Mouse (Mus musculus) hindbrain, embryonic 10.5 days (tissue): ENCODE results near the gene Dennd1b. TPM values are rescaled to one million over a fixed set of nuclear protein-coding genes. Genes with fewer than 3 reads are reported as not detected.

ENCODE experiments used
- DNase-seq: peaks from one replicate; pipeline ENCODE4 v3.0.0-alpha.2; 2017; ENCODE audit warnings: low spot score
- H3K27ac ChIP-seq: fragments of 300-500 bp; sonication (generic); 2 replicates; pipeline ENCODE4 v1.5.1; 2016; ENCODE audit warnings: mild to moderate bottlenecking, moderate library complexity
- H3K27me3 ChIP-seq: fragments of 300-500 bp; sonication (generic); 2 replicates; pipeline ENCODE4 v1.6.1; 2016; ENCODE audit warnings: mild to moderate bottlenecking; ENCODE audit not compliant: poor library complexity, insufficient read depth, severe bottlenecking
- H3K36me3 ChIP-seq: fragments of 300-500 bp; sonication (generic); 2 replicates; pipeline ENCODE4 v1.6.1; 2016; ENCODE audit warnings: mild to moderate bottlenecking, moderate library complexity
- H3K4me1 ChIP-seq: fragments of 300-500 bp; sonication (generic); replicated peaks from 2 replicates; pipeline ENCODE4 v1.6.1; 2016; ENCODE audit warnings: mild to moderate bottlenecking
- H3K4me3 ChIP-seq: fragments of 300-500 bp; sonication (generic); 2 replicates; pipeline ENCODE4 v1.5.1; 2016; ENCODE audit warnings: mild to moderate bottlenecking, moderate library complexity
- H3K9me3 ChIP-seq: fragments of 300-500 bp; sonication (generic); 2 replicates; pipeline ENCODE4 v1.6.1; 2016; ENCODE audit warnings: mild to moderate bottlenecking, moderate library complexity
- WGBS: fragments of 180-500 bp; shearing (Covaris S2); methylation state at CpG from one replicate; pipeline ENCODE4 v1.1.7; 2016; 5-methylcytosine and 5-hydroxymethylcytosine counted together
- polyA plus RNA-seq: library from polyadenylated mRNA; unstranded; fragments of >200 nt; fragmentation: Nextera tagmentation; extraction: Ambion mirVana; gene quantifications from 2 replicates; pipeline ENCODE4 v1.2.1, GENCODE M21; 2016

The Dennd1b gene
- polyA plus RNA-seq, 1 experiment from 2014 or later = 9.2 TPM

DNA sequence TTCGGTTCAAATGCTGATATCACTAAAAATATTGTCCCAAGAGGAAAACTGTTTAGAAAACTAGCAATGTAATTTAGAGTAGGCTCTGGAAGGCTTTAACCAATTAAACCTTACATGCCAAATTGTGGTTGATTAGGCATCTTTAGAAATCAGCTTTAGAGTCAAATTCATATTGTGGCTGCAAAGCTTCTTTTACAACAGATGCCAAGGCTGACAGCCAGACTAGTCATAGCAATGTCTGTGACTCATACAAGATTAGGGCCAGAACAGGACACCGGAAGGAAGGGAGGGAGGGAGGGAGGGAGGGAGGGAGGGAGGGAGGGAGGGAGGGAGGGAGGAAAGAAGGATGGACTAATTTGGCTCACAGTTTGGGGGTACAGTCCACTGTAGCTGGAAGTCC, 182.3 kb downstream of the Dennd1b start:
- WGBS = 91% methylated on average over 1 of the region's 2 CpGs
- H3K4me3 ChIP-seq = no peak overlapping the region
- peaks cover 3% of the 10 kb centered on the region; the same call in 1 of the 2 replicates for H3K9me3 ChIP-seq
- no peak for DNase-seq
- H3K4me1 ChIP-seq = no peaks in the 10 kb centered on the region
- no peak overlapping the region for H3K27ac ChIP-seq
- H3K36me3 ChIP-seq = peaks cover 13% of the 10 kb centered on the region
- H3K27me3 ChIP-seq = no peaks in the 10 kb centered on the region

GRCm38 (mm10) chr1:139146306-139146705, 183.1 kb downstream of the Dennd1b start:
- H3K27me3 ChIP-seq = no peaks in the 10 kb centered on the region
- DNase-seq = no peak
- no peaks in the 10 kb centered on the region for H3K4me1 ChIP-seq
- H3K36me3 ChIP-seq = peaks cover 13% of the 10 kb centered on the region
- WGBS = 87% methylated on average over 3 of the region's 3 CpGs
- no peak overlapping the region for H3K4me3 ChIP-seq
- peaks cover 3% of the 10 kb centered on the region; the same call in 1 of the 2 replicates for H3K9me3 ChIP-seq
- no peak overlapping the region for H3K27ac ChIP-seq

DNA sequence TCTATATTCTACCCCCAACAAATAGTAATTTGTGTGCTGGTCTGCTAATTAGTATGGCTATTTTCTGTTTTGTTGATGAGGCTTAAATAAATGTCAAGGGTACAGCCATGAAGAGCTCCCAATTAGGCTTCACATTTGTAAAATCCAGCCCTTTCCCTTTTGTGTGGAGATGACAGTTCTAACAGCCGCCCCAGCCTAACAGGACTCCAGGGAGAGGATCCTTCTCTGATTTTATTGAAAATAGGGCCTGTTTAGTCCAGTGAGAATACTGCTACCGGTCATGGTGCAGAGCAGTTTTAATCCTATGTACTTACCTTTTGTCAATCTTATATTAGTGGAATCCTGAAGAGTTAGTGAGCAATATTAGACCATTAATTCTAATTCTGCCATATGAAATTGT, 189.8 kb downstream of the Dennd1b start:
- Histone ChIP-seq H3K27me3 (no peaks in the 10 kb centered on the region), H3K9me3 (peaks cover 3% of the 10 kb centered on the region; the same call in 1 of the 2 replicates), H3K4me1 (no peaks in the 10 kb centered on the region), H3K4me3 (no peak overlapping the region), H3K27ac (no peak overlapping the region), H3K36me3 (no peaks in the 10 kb centered on the region)
- DNase-seq = no peak
- WGBS = 72% methylated on average over 2 of the region's 2 CpGs

DNA sequence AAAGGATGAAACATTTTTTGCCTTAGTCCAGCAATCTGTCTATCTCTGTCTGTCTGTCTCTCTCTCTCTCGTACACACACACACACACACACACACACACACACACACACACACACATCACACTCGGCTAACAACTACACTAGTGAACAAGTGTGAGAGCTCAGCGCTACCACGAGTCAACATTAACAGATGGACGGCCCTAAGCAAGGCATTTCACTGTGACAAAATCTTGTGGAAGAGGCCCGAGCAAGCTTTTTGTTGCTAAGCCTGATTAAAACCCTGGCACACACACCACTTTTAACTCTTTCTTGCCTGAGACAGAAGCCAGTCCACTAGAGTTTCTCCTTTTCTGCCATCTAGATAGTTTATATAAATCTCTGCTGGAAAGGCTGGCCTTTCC, 190.3 kb downstream of the Dennd1b start:
- no peak for DNase-seq
- H3K4me3 ChIP-seq = no peak overlapping the region
- peaks cover 3% of the 10 kb centered on the region; the same call in 1 of the 2 replicates for H3K9me3 ChIP-seq
- H3K36me3 ChIP-seq = no peaks in the 10 kb centered on the region
- no peaks in the 10 kb centered on the region for H3K4me1 ChIP-seq
- no peaks in the 10 kb centered on the region for H3K27me3 ChIP-seq
- 69% methylated on average over 6 of the region's 6 CpGs for WGBS
- no peak overlapping the region for H3K27ac ChIP-seq

DNA sequence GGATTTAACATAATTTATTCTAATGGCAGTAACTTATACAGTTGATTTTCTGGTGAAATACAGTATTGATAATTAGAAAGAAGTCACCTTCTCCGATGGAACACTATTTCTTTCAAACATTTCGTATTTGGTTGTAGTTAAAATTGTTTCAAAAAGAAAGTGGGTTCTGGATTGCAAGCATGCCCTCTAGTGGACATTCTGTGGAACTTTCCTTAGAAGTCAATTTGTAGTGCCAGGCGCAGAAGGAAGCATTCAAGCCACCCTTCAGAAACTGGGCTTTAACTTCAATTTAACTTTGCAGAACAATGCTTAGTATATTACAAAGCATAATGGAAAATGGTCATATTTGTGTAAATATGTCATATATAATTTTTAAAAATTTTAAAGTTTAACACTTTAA, 193.2 kb downstream of the Dennd1b start:
- Histone ChIP-seq H3K27me3 (no peaks in the 10 kb centered on the region), H3K27ac (no peak overlapping the region), H3K9me3 (no peaks in the 10 kb centered on the region), H3K4me1 (no peaks in the 10 kb centered on the region), H3K36me3 (no peaks in the 10 kb centered on the region), H3K4me3 (no peak overlapping the region)
- DNase-seq = no peak
- 30% methylated on average over 3 of the region's 3 CpGs for WGBS

- 58% methylated on average over 3 of the region's 3 CpGs for WGBS
- Histone ChIP-seq H3K4me1 (no peaks in the 10 kb centered on the region), H3K9me3 (no peaks in the 10 kb centered on the region), H3K4me3 (no peak overlapping the region), H3K27me3 (no peaks in the 10 kb centered on the region), H3K27ac (no peak overlapping the region), H3K36me3 (no peaks in the 10 kb centered on the region)
- peak; percentile 13 for DNase-seq
Measured at GRCm38 (mm10) chr1:139161619-139162018, 198.4 kb downstream of the Dennd1b start.

DNA sequence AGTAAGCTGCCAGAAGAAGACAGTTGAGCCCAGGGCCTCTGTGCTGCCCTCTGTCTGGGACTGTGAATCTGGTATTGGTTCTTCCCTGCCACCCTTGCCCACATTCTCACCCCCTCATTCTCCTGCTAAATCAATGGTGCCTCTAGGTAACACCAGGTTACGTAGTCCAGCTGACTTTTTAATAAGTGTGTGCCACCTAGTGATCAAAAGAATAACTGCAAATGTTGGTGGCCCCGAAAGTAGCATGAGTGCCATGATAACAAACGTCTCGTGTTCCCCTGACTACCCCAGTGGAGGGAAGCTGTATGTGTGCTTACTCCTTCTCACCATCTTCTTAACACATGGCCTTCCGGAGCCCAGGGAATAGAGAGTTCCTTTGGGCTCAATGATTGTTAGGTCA, 199.6 kb downstream of the Dennd1b start:
- H3K4me3 ChIP-seq = no peak overlapping the region
- no peaks in the 10 kb centered on the region for H3K27me3 ChIP-seq
- peak; percentile 25 for DNase-seq
- H3K27ac ChIP-seq = no peak overlapping the region
- WGBS = 48% methylated on average over 5 of the region's 5 CpGs
- no peaks in the 10 kb centered on the region for H3K4me1 ChIP-seq
- H3K9me3 ChIP-seq = no peaks in the 10 kb centered on the region
- H3K36me3 ChIP-seq = no peaks in the 10 kb centered on the region

DNA sequence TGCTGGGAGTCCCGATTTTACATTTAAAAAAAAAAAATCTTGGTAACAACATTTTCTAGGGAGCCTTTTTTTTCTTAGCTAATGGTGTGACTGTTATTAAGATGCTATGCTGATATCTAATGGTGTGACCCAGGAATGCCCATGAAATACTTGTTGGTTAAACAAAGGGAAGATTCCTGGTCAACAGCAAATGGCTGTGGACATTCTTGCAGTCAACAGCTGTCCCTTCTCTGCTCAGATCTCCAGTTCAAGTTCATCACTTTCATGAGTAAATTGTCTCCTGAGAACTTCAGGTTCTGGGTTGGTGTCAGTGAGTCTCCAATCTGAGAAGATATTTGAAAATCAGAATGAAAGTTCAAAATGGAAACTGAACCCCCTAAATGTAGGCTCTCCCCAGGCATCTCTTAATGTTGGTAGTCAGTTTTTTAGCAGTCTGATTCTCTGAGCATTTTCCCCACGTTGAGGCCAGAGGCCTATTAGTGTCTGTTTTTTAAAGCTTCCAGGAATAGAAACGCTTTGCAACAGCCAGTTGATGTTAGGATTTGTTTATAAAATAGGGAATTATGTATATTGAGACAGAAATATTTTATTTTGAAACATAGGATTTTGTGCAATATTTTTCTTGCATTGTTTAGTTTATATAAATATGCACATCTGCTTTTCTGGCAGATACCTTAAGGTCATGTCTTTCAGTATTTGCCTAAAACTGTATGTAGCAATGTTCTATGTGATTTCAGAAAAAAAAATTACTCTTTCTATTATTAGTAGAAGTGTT, 211.0 kb downstream of the Dennd1b start:
- no peak for DNase-seq
- H3K4me1 ChIP-seq = no peaks in the 10 kb centered on the region; the same call in 1 of the 2 replicates
- no peak overlapping the region for H3K4me3 ChIP-seq
- WGBS = 89% methylated on average over 3 of the region's 3 CpGs
- H3K27me3 ChIP-seq = no peaks in the 10 kb centered on the region
- H3K27ac ChIP-seq = no peak overlapping the region
- no peaks in the 10 kb centered on the region for H3K9me3 ChIP-seq
- peaks cover 10% of the 10 kb centered on the region for H3K36me3 ChIP-seq

GRCm38 (mm10) chr1:139179707-139180106, 216.5 kb downstream of the Dennd1b start:
- Histone ChIP-seq H3K9me3 (no peaks in the 10 kb centered on the region), H3K36me3 (no peaks in the 10 kb centered on the region), H3K27me3 (no peaks in the 10 kb centered on the region), H3K4me1 (no peaks in the 10 kb centered on the region), H3K27ac (no peak overlapping the region), H3K4me3 (no peak overlapping the region)
- DNase-seq = no peak
- 91% methylated on average over 1 of the region's 1 CpGs for WGBS

DNA sequence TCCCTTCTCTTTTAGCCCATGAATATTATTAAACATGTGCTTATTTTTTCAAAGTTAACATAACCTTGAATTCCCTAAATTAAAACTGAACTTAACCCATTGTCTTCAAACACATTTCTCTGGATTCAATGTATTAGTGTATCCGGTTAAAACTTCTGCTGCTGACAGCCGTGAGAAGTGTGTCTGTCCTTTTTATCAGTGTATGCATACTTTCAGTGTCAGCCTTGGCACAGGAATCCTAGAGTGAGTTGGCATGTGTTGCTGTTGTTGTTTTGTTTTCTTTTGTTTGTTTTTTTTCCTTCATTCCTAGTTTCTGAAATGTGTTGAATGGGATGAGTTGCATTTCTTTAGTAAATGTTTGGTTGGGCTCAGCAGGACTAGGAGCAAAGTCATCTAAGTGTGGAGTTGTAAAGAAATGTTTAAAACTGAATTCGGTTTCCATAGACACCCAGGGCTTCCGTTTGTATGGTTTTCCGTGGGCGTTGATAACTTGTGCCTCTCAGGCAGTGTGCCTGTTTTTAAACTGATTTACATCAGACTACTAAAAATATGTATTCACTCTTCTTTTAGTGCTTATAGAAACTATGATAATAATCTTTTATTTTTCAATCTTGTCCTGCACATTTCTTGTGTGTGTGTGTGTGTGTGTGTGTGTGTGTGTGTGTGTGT, 217.4 kb downstream of the Dennd1b start:
- no peak for DNase-seq
- H3K27me3 ChIP-seq = no peaks in the 10 kb centered on the region
- no peak overlapping the region for H3K27ac ChIP-seq
- H3K9me3 ChIP-seq = no peaks in the 10 kb centered on the region
- no peaks in the 10 kb centered on the region for H3K36me3 ChIP-seq
- 71% methylated on average over 6 of the region's 6 CpGs for WGBS
- H3K4me3 ChIP-seq = no peak overlapping the region
- H3K4me1 ChIP-seq = no peaks in the 10 kb centered on the region

- H3K9me3 ChIP-seq = no peaks in the 10 kb centered on the region
- H3K36me3 ChIP-seq = no peaks in the 10 kb centered on the region
- H3K27me3 ChIP-seq = no peaks in the 10 kb centered on the region
- DNase-seq = no peak
- H3K4me3 ChIP-seq = no peak overlapping the region
- WGBS = 87% methylated on average over 3 of the region's 3 CpGs
- no peak overlapping the region for H3K27ac ChIP-seq
- H3K4me1 ChIP-seq = peaks cover 12% of the 10 kb centered on the region
Measured at GRCm38 (mm10) chr1:139192635-139193034, 229.4 kb downstream of the Dennd1b start.

DNA sequence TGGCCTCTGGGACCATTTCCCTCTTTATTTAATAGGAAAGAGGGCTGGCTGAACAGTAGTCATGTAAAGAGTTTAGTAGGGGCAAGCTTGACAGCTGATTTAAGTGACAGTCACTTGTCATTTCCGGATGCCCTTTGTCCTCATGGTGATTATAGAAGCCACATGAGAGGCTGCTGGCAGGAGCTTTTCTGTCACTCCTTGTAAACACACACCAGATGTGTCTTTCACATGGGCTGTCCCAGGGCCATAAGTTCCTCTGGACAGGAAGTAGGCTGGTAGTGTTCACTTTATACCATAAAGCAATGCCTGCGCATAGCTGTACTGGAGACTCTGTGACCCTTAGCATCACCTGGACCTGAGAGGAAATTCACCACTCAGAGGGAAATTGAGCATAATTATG, 230.8 kb downstream of the Dennd1b start:
- peaks cover 12% of the 10 kb centered on the region for H3K4me1 ChIP-seq
- H3K36me3 ChIP-seq = no peaks in the 10 kb centered on the region
- H3K9me3 ChIP-seq = no peaks in the 10 kb centered on the region
- no peak overlapping the region for H3K4me3 ChIP-seq
- DNase-seq = no peak
- H3K27me3 ChIP-seq = no peaks in the 10 kb centered on the region
- 48% methylated on average over 2 of the region's 2 CpGs for WGBS
- H3K27ac ChIP-seq = no peak overlapping the region

DNA sequence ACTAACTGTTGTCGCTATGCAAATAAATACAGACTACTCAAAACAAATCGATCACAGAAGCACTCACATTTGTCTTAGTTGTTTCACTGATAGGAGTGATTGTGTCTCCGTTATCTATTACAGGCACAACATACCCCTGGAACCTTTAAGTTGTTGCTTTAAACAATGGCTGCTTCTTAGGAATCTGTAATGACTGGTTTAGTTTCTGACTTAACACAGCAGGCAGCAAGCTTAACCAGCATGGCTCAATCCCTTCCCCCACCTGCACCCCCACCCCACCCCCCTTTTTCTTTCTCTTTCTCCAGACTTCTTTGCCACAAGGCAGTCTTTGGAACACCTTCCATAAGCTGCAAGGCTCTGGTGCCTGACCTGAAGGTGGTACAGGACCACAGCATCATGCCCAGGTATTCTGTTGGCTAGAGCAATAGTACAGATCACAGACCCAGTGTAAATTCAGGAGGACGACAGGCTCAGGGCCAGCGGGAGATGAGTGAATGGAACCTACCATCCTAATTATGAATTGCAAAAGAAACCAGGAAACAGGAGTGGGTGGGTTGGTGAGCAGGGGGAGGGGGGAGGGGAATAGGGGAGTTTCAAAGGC, 231.3 kb downstream of the Dennd1b start:
- H3K27ac ChIP-seq = no peak overlapping the region
- H3K4me3 ChIP-seq = no peak overlapping the region

More for the DNA sequence above, 231.3 kb downstream of the Dennd1b start:
- Histone ChIP-seq H3K36me3 (no peaks in the 10 kb centered on the region), H3K27me3 (no peaks in the 10 kb centered on the region), H3K9me3 (no peaks in the 10 kb centered on the region), H3K4me1 (peaks cover 12% of the 10 kb centered on the region)
- DNase-seq = no peak
- 21% methylated on average over 5 of the region's 5 CpGs for WGBS
